Mouse (Mus musculus) kidney, adult 2 months (tissue): ENCODE results near the gene Herc3. TPM values are rescaled to one million over a fixed set of nuclear protein-coding genes. Genes with fewer than 3 reads are reported as not detected.

Experiments used
- DNase-seq: peaks from one replicate; pipeline ENCODE4 v3.0.0; 2021
- H3K27ac ChIP-seq: fragments of 200-500 bp; 2 replicates; pipeline ENCODE4 v1.5.1; 2012; ENCODE audit warnings: low read depth, low read length, control low read depth, inconsistent platforms; ENCODE audit not compliant: insufficient read depth
- H3K27me3 ChIP-seq: fragments of 200-500 bp; replicated peaks from 2 replicates; pipeline ENCODE4 v1.6.1; 2012; ENCODE audit warnings: mild to moderate bottlenecking, moderate library complexity, low read length, inconsistent platforms; ENCODE audit not compliant: control insufficient read depth, insufficient read depth
- H3K36me3 ChIP-seq: fragments of 200-500 bp; 2 replicates; pipeline ENCODE4 v1.6.1; 2012; ENCODE audit warnings: mild to moderate bottlenecking, moderate library complexity, low read length, inconsistent platforms; ENCODE audit not compliant: control insufficient read depth, insufficient read depth
- H3K4me1 ChIP-seq: fragments of 200-500 bp; 2 replicates; pipeline ENCODE4 v1.6.1; 2011; ENCODE audit warnings: low read length; ENCODE audit not compliant: control insufficient read depth, insufficient read depth
- H3K4me3 ChIP-seq: fragments of 200-500 bp; 2 replicates; pipeline ENCODE4 v1.5.1; 2011; ENCODE audit warnings: mild to moderate bottlenecking, low read depth, low read length, control low read depth; ENCODE audit not compliant: insufficient read depth
- CTCF ChIP-seq: fragments of 200-500 bp; conservative IDR thresholded peaks from 2 replicates; pipeline ENCODE4 v1.5.1; 2011; ENCODE audit warnings: low read depth, mild to moderate bottlenecking, control low read depth, low read length, moderate library complexity, mixed read lengths; ENCODE audit not compliant: insufficient read depth, insufficient read length
- POLR2A ChIP-seq: fragments of 200-500 bp; IDR thresholded peaks from one replicate; pipeline ENCODE4 v1.6.1; 2011; ENCODE audit warnings: low read depth, low read length, control low read depth
- WGBS: fragments of 180-500 bp; shearing (Covaris S2); methylation state at CpG from one replicate; pipeline ENCODE4 v1.1.7; 2018; 5-methylcytosine and 5-hydroxymethylcytosine counted together
- polyA plus RNA-seq: library from polyadenylated mRNA; depleted of rRNA; stranded (reverse); fragments of >200 nt; gene quantifications from 2 replicates; pipeline ENCODE4 v1.2.3, GENCODE M21; 2012

Gene Herc3
- polyA plus RNA-seq, 1 experiment, result 28.9 TPM

- Histone ChIP-seq H3K4me3 (peak overlapping the region; percentile 92; the same call in 1 of the 2 replicates), H3K4me1 (peaks cover 15% of the 10 kb centered on the region; the same call in 1 of the 2 replicates), H3K27me3 (no peaks in the 10 kb centered on the region), H3K36me3 (no peaks in the 10 kb centered on the region), H3K27ac (no peak overlapping the region)
- WGBS, result 15% methylated on average over 7 of the region's 7 CpGs
- TF ChIP-seq CTCF (no peak), POLR2A (no peak)
- DNase-seq, result peak; percentile 48
These were observed 1.3 kb downstream of the Herc3 start for GRCm38 (mm10) chr6:58832591-58833018.

GRCm38 (mm10) chr6:58834470-58834869 is 3.2 kb downstream of the Herc3 start:
- TF ChIP-seq CTCF (no peak), POLR2A (no peak)
- 88% methylated on average over 7 of the region's 7 CpGs for WGBS
- no peaks in the 10 kb centered on the region for H3K27me3 ChIP-seq
- H3K36me3 ChIP-seq, result no peaks in the 10 kb centered on the region
- no peak overlapping the region for H3K27ac ChIP-seq
- no peak for DNase-seq
- H3K4me3 ChIP-seq, result no peak overlapping the region
- H3K4me1 ChIP-seq, result peaks cover 17% of the 10 kb centered on the region; the same call in 1 of the 2 replicates

GRCm38 (mm10) chr6:58835591-58835990 is 4.3 kb downstream of the Herc3 start:
- 90% methylated on average over 1 of the region's 1 CpGs for WGBS
- peak; percentile 70 for DNase-seq
- TF ChIP-seq POLR2A (no peak), CTCF (no peak)

GRCm38 (mm10) chr6:58836476-58836875 is 5.2 kb downstream of the Herc3 start:
- H3K27me3 ChIP-seq, result no peaks in the 10 kb centered on the region
- no peak overlapping the region for H3K4me3 ChIP-seq
- TF ChIP-seq CTCF (no peak), POLR2A (no peak)
- no peaks in the 10 kb centered on the region for H3K36me3 ChIP-seq
- no peak for DNase-seq
- peaks cover 14% of the 10 kb centered on the region; the same call in 1 of the 2 replicates for H3K4me1 ChIP-seq
- WGBS, result 68% methylated on average over 2 of the region's 2 CpGs
- H3K27ac ChIP-seq, result no peak overlapping the region

More at GRCm38 (mm10) chr6:58835591-58835990, 4.3 kb downstream of the Herc3 start:
- H3K27ac ChIP-seq, result no peak overlapping the region
- peaks cover 17% of the 10 kb centered on the region; the same call in 1 of the 2 replicates for H3K4me1 ChIP-seq
- no peaks in the 10 kb centered on the region for H3K27me3 ChIP-seq
- H3K4me3 ChIP-seq, result no peak overlapping the region
- no peaks in the 10 kb centered on the region for H3K36me3 ChIP-seq

- no peak for DNase-seq
- no peak for TF ChIP-seq POLR2A
- TF ChIP-seq CTCF, result no peak
- Histone ChIP-seq H3K27me3 (no peaks in the 10 kb centered on the region), H3K4me1 (peaks cover 19% of the 10 kb centered on the region), H3K4me3 (no peak overlapping the region), H3K36me3 (no peaks in the 10 kb centered on the region), H3K27ac (no peak overlapping the region)
- WGBS, result 64% methylated on average over 1 of the region's 1 CpGs
These were observed 6.7 kb downstream of the Herc3 start for GRCm38 (mm10) chr6:58837917-58838316.

- Histone ChIP-seq H3K4me1 (peaks cover 13% of the 10 kb centered on the region), H3K4me3 (no peak overlapping the region), H3K27me3 (no peaks in the 10 kb centered on the region), H3K36me3 (no peaks in the 10 kb centered on the region), H3K27ac (no peak overlapping the region)
- WGBS, result 66% methylated on average over 2 of the region's 2 CpGs
- no peak for DNase-seq
- TF ChIP-seq POLR2A (no peak), CTCF (no peak)
These were observed 9.9 kb downstream of the Herc3 start for GRCm38 (mm10) chr6:58841208-58841607.

GRCm38 (mm10) chr6:58842186-58842585 is 10.9 kb downstream of the Herc3 start:
- no peaks in the 10 kb centered on the region for H3K27me3 ChIP-seq
- DNase-seq, result peak; percentile 43
- peak overlapping the region; percentile 65 for H3K27ac ChIP-seq
- H3K4me1 ChIP-seq, result peaks cover 19% of the 10 kb centered on the region
- no peaks in the 10 kb centered on the region for H3K36me3 ChIP-seq
- no peak for TF ChIP-seq CTCF
- no peak for TF ChIP-seq POLR2A
- no peak overlapping the region for H3K4me3 ChIP-seq
- 21% methylated on average over 2 of the region's 2 CpGs for WGBS
